8 mouse cellular contexts compared by ENCODE assay signal in genomic region chr10:9676886-9677285, GRCm38 (mm10). TPM values are rescaled to one million over a fixed set of nuclear protein-coding genes. Genes with fewer than 3 reads are reported as not detected.
A peak's percentile ranks its signal among the peaks of the same experiment; 100 is the strongest.
DNase-seq lines count a peak whose midpoint lies in the region; ATAC-seq and TF ChIP-seq lines count a peak whose summit lies in the region.

No protein-coding gene starts in this region.

- intact Hi-C loops in heart, postnatal 10 days (cut with DNase I) = loop anchor here (1.0 to 5.0 kb wide), 5 partner anchors 80 to 664 kb away; no protein-coding TSS in a partner anchor

- in situ Hi-C loops in ES-E14 (cut with MboI; ENCODE audit: low sequenced_read_pairs in 2 of 2, unreplicated experiment in 2 of 2) = no loop called here

- H3K27me3 ChIP-seq in forebrain, embryonic 14.5 days (replicated peaks; ENCODE audit: control insufficient read depth, insufficient read depth, low read length) = peaks cover 12% of the 10 kb centered on the region
- peaks cover 56% of the 10 kb centered on the region for H3K27me3 ChIP-seq in liver, embryonic 15.5 days
- H3K27me3 ChIP-seq in neural tube, embryonic 15.5 days (replicated peaks) = peaks cover 8% of the 10 kb centered on the region; the same call in 1 of the 2 replicates

- no peak overlapping the region for H3K4me3 ChIP-seq in ES-E14 (ENCODE audit: insufficient read depth in 1 of 2, low read depth in 1 of 2, low read length in 2 of 2, poor library complexity in 1 of 2, severe bottlenecking in 1 of 2)
- no peak overlapping the region for H3K4me3 ChIP-seq in forebrain, embryonic 14.5 days (ENCODE audit: low read depth, low read length)
- H3K4me3 ChIP-seq in liver, embryonic 15.5 days (replicated peaks) = no peak overlapping the region
- 0 out of 2 replicates have a peak overlapping the region, but pooled peaks have one; percentile 12 for H3K4me3 ChIP-seq in neural tube, embryonic 15.5 days (replicated peaks)

- H3K4me1 ChIP-seq in ES-E14 (ENCODE audit: control insufficient read depth in 2 of 2, insufficient read depth in 2 of 2, low read length in 2 of 2, poor library complexity in 1 of 2) = no peaks in the 10 kb centered on the region; a peak in 1 of 4 replicates
- H3K4me1 ChIP-seq in forebrain, embryonic 14.5 days (ENCODE audit: control insufficient read depth, insufficient read depth, low read length) = 0 out of 2 replicates have a peak, but pooled peaks cover 5% of the 10 kb centered on the region
- H3K4me1 ChIP-seq in liver, embryonic 15.5 days (replicated peaks) = peaks cover 7% of the 10 kb centered on the region; the same call in 1 of the 2 replicates
- H3K4me1 ChIP-seq in neural tube, embryonic 15.5 days = peaks cover 30% of the 10 kb centered on the region

- peak; percentile 69 for DNase-seq in ES-E14 (ENCODE audit: low read depth, low spot score)
- peak; percentile 25 for DNase-seq in c-Kit-positive CD71-positive TER-119-positive erythroid progenitor cells, embryonic 14.5 days (ENCODE audit: low spot score)
- DNase-seq in forebrain, embryonic 14.5 days (ENCODE audit: low spot score) = peak; percentile 94
- peak; percentile 85 to 91 for DNase-seq in heart, postnatal 10 days
- peak; percentile 81 to 86 for DNase-seq in kidney, postnatal 4 days
- peak; percentile 63 to 66 for DNase-seq in urinary bladder, postnatal 36 days (ENCODE audit: low spot score in 2 of 2)

- H3K36me3 ChIP-seq in ES-E14 (ENCODE audit: control insufficient read depth, insufficient read depth, low read length, poor library complexity, severe bottlenecking) = no peaks in the 10 kb centered on the region
- H3K36me3 ChIP-seq in forebrain, embryonic 14.5 days (ENCODE audit: control insufficient read depth, insufficient read depth, low read length) = no peaks in the 10 kb centered on the region
- H3K36me3 ChIP-seq in liver, embryonic 15.5 days (replicated peaks) = no peaks in the 10 kb centered on the region
- H3K36me3 ChIP-seq in neural tube, embryonic 15.5 days = no peaks in the 10 kb centered on the region

- H3K27ac ChIP-seq in ES-E14 (ENCODE audit: insufficient read depth, low read depth, low read length, poor library complexity, severe bottlenecking) = no peak overlapping the region
- H3K27ac ChIP-seq in forebrain, embryonic 14.5 days (ENCODE audit: low read depth, low read length) = no peak overlapping the region
- H3K27ac ChIP-seq in liver, embryonic 15.5 days (replicated peaks) = no peak overlapping the region
- H3K27ac ChIP-seq in neural tube, embryonic 15.5 days (replicated peaks) = no peak overlapping the region

- peak; percentile 55; the same call in 1 of the 2 replicates for ATAC-seq in forebrain, embryonic 14.5 days
- ATAC-seq in liver, embryonic 15.5 days (ENCODE audit: insufficient read depth) = no peak
- peak; percentile 40; the same call in 1 of the 2 replicates for ATAC-seq in neural tube, embryonic 15.5 days (ENCODE audit: low FRiP score)

- no peak overlapping the region for H3K9ac ChIP-seq in ES-E14 (ENCODE audit: insufficient read depth, low read depth, low read length, poor library complexity, severe bottlenecking)
- no peak overlapping the region for H3K9ac ChIP-seq in forebrain, embryonic 14.5 days (ENCODE audit: low read length)
- H3K9ac ChIP-seq in liver, embryonic 15.5 days = no peak overlapping the region
- no peak overlapping the region for H3K9ac ChIP-seq in neural tube, embryonic 15.5 days (replicated peaks)

- WGBS in forebrain, embryonic 14.5 days = 1% methylated on average over 17 of the region's 17 CpGs
- 2% methylated on average over 17 of the region's 17 CpGs for WGBS in liver, embryonic 15.5 days (ENCODE audit: insufficient replicate concordance)
- 2% methylated on average over 17 of the region's 17 CpGs for WGBS in neural tube, embryonic 15.5 days

- H3K4me2 ChIP-seq in forebrain, embryonic 14.5 days (ENCODE audit: low read length) = peak overlapping the region; percentile 40
- peak overlapping the region; percentile 30; the same call in 1 of the 2 replicates for H3K4me2 ChIP-seq in liver, embryonic 15.5 days
- H3K4me2 ChIP-seq in neural tube, embryonic 15.5 days = peak overlapping the region; percentile 90

- H3K9me3 ChIP-seq in ES-E14 (ENCODE audit: control insufficient read depth, insufficient read depth, low read depth, low read length) = no peaks in the 10 kb centered on the region
- H3K9me3 ChIP-seq in forebrain, embryonic 14.5 days (replicated peaks; ENCODE audit: control insufficient read depth, low read length) = no peaks in the 10 kb centered on the region
- H3K9me3 ChIP-seq in liver, embryonic 15.5 days (replicated peaks) = no peaks in the 10 kb centered on the region
- H3K9me3 ChIP-seq in neural tube, embryonic 15.5 days (replicated peaks) = no peaks in the 10 kb centered on the region

TF ChIP-seq in ES-E14, 5 proteins besides CTCF, POLR2A, EP300 and RAD21:
- TF ChIP-seq ZC3H11A (IDR thresholded peaks at IDR 0.05; ENCODE audit: borderline replicate concordance, low read depth, low read length) (peak; percentile 98), MAFK (IDR thresholded peaks at IDR 0.05; ENCODE audit: insufficient read depth, low read depth, low read length) (no peak)

RNA-seq across cellular contexts. Expression of gene Samd5, which starts 1.9 kb away (rescaled TPM):
- 1.2 and 2.1 TPM in 2 replicates for total RNA-seq in ES-E14 (2012; rRNA removed)
- 2.5 and 3.8 TPM in 2 replicates for polyA plus RNA-seq in forebrain, embryonic 14.5 days (2014; fragmentation: Nextera tagmentation; extraction: Ambion mirVana)
- 10 to 100 TPM in 1 of 2 experiments, 1 to 10 TPM in 1; 7.9 to 13.7 TPM for total RNA-seq in heart, postnatal 10 days (2021)
- polyA plus RNA-seq in liver, embryonic 15.5 days (2015; fragmentation: Nextera tagmentation; extraction: Ambion mirVana) = 0.38 and 0.53 TPM in 2 replicates
- 4.9 and 6.7 TPM in 2 replicates for polyA plus RNA-seq in neural tube, embryonic 15.5 days (2015; fragmentation: Nextera tagmentation; extraction: Ambion mirVana)

Comparison
In these comparisons a context has a peak if more than half of its experiments do, and no peak if none do; other contexts are left out.
1. DNase-seq: peak in every context shown above with its lines; median percentile 94 in forebrain, embryonic 14.5 days; 88 in heart, postnatal 10 days; 84 in kidney, postnatal 4 days; 69 in ES-E14; 64 in urinary bladder, postnatal 36 days; 25 in c-Kit-positive CD71-positive TER-119-positive erythroid progenitor cells, embryonic 14.5 days.
2. H3K4me2 ChIP-seq: peak in every context shown above with its lines; median percentile 90 in neural tube, embryonic 15.5 days; 40 in forebrain, embryonic 14.5 days; 30 in liver, embryonic 15.5 days.